Comparison of ENCODE assay signal across 10 mouse cellular contexts in genomic region chr14:95356968-95357367, GRCm38 (mm10).
DNase-seq lines count a peak whose midpoint lies in the region; ATAC-seq lines count a peak whose summit lies in the region.
"Had no signal": no experiment of that assay in that cellular context is flagged by ENCODE, and none has a peak within 500 bp of the region (broad histone marks: within the 10 kb centered on the region; RNA-seq: fewer than 3 reads in every experiment).

No protein-coding gene starts in this region.

- no peak for DNase-seq in hindbrain, embryonic 11.5 days (ENCODE audit: low spot score)
- DNase-seq in forebrain, embryonic 14.5 days (ENCODE audit: low spot score): peak; percentile 94
- peak; percentile 51 to 74 for DNase-seq in layer of hippocampus, postnatal 25 days (ENCODE audit: extremely low spot score in 1 of 2, low spot score in 1 of 2)
- DNase-seq in right cerebral cortex, postnatal 10 days (ENCODE audit: low spot score in 2 of 2): peak; percentile 81 to 86
- no peak for DNase-seq in spleen, adult 18-20 months
- DNase-seq in lung, postnatal 25 days (ENCODE audit: low spot score): no peak
- no peak for DNase-seq in c-Kit-positive CD71-positive TER-119-positive erythroid progenitor cells, embryonic 14.5 days (ENCODE audit: low spot score)
- DNase-seq: liver, embryonic 13.5 days had no signal

- no peak overlapping the region for H3K4me3 ChIP-seq in hindbrain, embryonic 13.5 days
- H3K4me3 ChIP-seq in hindbrain, embryonic 11.5 days (ENCODE audit: low read depth, low read length): no peak overlapping the region
- no peak overlapping the region for H3K4me3 ChIP-seq in forebrain, embryonic 14.5 days (ENCODE audit: low read depth, low read length)
- H3K4me3 ChIP-seq: liver, embryonic 13.5 days had no signal

- no peak overlapping the region for H3K9ac ChIP-seq in hindbrain, embryonic 13.5 days
- H3K9ac ChIP-seq in hindbrain, embryonic 11.5 days (ENCODE audit: low read depth, low read length): no peak overlapping the region
- H3K9ac ChIP-seq in forebrain, embryonic 14.5 days (ENCODE audit: low read length): no peak overlapping the region
- H3K9ac ChIP-seq: liver, embryonic 13.5 days had no signal

- no peaks in the 10 kb centered on the region for H3K27me3 ChIP-seq in hindbrain, embryonic 13.5 days
- no peaks in the 10 kb centered on the region for H3K27me3 ChIP-seq in hindbrain, embryonic 11.5 days (ENCODE audit: control insufficient read depth, insufficient read depth, low read length)
- no peaks in the 10 kb centered on the region for H3K27me3 ChIP-seq in forebrain, embryonic 14.5 days (replicated peaks; ENCODE audit: control insufficient read depth, insufficient read depth, low read length)
- H3K27me3 ChIP-seq: liver, embryonic 13.5 days had no signal

- no peak overlapping the region for H3K4me2 ChIP-seq in hindbrain, embryonic 13.5 days
- H3K4me2 ChIP-seq in hindbrain, embryonic 11.5 days (replicated peaks; ENCODE audit: low read depth, low read length): no peak overlapping the region
- no peak overlapping the region for H3K4me2 ChIP-seq in forebrain, embryonic 14.5 days (ENCODE audit: low read length)
- H3K4me2 ChIP-seq: heart, embryonic 11.5 days; liver, embryonic 13.5 days had no signal

- no peaks in the 10 kb centered on the region for H3K9me3 ChIP-seq in hindbrain, embryonic 13.5 days
- H3K9me3 ChIP-seq in hindbrain, embryonic 11.5 days (ENCODE audit: control insufficient read depth, low read length): no peaks in the 10 kb centered on the region
- no peaks in the 10 kb centered on the region for H3K9me3 ChIP-seq in forebrain, embryonic 14.5 days (replicated peaks; ENCODE audit: control insufficient read depth, low read length)
- H3K9me3 ChIP-seq: liver, embryonic 13.5 days had no signal

- no peak overlapping the region for H3K27ac ChIP-seq in hindbrain, embryonic 13.5 days
- H3K27ac ChIP-seq in hindbrain, embryonic 11.5 days (ENCODE audit: low read depth, low read length): no peak overlapping the region
- no peak overlapping the region for H3K27ac ChIP-seq in forebrain, embryonic 14.5 days (ENCODE audit: low read depth, low read length)
- H3K27ac ChIP-seq: liver, embryonic 13.5 days had no signal

- H3K36me3 ChIP-seq in hindbrain, embryonic 13.5 days: no peaks in the 10 kb centered on the region
- H3K36me3 ChIP-seq in hindbrain, embryonic 11.5 days (ENCODE audit: control insufficient read depth, insufficient read depth, low read length): no peaks in the 10 kb centered on the region
- H3K36me3 ChIP-seq in forebrain, embryonic 14.5 days (ENCODE audit: control insufficient read depth, insufficient read depth, low read length): no peaks in the 10 kb centered on the region
- H3K36me3 ChIP-seq: liver, embryonic 13.5 days had no signal

- H3K4me1 ChIP-seq in hindbrain, embryonic 13.5 days (replicated peaks): 0 out of 2 replicates have a peak, but pooled peaks cover 4% of the 10 kb centered on the region
- H3K4me1 ChIP-seq in hindbrain, embryonic 11.5 days (replicated peaks; ENCODE audit: control insufficient read depth, insufficient read depth, low read length): no peaks in the 10 kb centered on the region
- no peaks in the 10 kb centered on the region for H3K4me1 ChIP-seq in forebrain, embryonic 14.5 days (ENCODE audit: control insufficient read depth, insufficient read depth, low read length)
- H3K4me1 ChIP-seq: liver, embryonic 13.5 days had no signal

- WGBS in hindbrain, embryonic 13.5 days: 52% methylated on average over 10 of the region's 10 CpGs
- WGBS in hindbrain, embryonic 11.5 days: 80% methylated on average over 10 of the region's 10 CpGs
- WGBS in forebrain, embryonic 14.5 days: 18% methylated on average over 10 of the region's 10 CpGs

- ATAC-seq in hindbrain, embryonic 13.5 days (ENCODE audit: low FRiP score): peak; percentile 80
- no peak for ATAC-seq in hindbrain, embryonic 11.5 days (ENCODE audit: low FRiP score)
- ATAC-seq in forebrain, embryonic 14.5 days: peak; percentile 92

Comparison
In these comparisons a context has a peak if more than half of its experiments do, and no peak if none do; other contexts are left out.
1. DNase-seq: peak in forebrain, embryonic 14.5 days (single experiment), layer of hippocampus, postnatal 25 days (2 of 2) and right cerebral cortex, postnatal 10 days (2 of 2); none in hindbrain, embryonic 11.5 days (single experiment), spleen, adult 18-20 months (0 of 2), lung, postnatal 25 days (single experiment) and c-Kit-positive CD71-positive TER-119-positive erythroid progenitor cells, embryonic 14.5 days (single experiment).